Mouse (Mus musculus) mouse embryonic stem cell (cell line): ENCODE results near the gene Slc16a11.

Source experiments
- in situ Hi-C, 2 experiments: fragments of 300-500 bp; cut with MboI; formaldehyde crosslinking; loops; 1 replicate in 1 of 2; 3 replicates in 1 of 2; pipeline ENCODE4 v1.14.3; 2019 to 2020; ENCODE audit warnings: low sequenced_read_pairs in 2 of 2, low pct_unique_long_range_greater_than_20kb in 1 of 2, mixed read lengths in 1 of 2; ENCODE audit not compliant: unreplicated experiment in 1 of 2

The Slc16a11 gene

DNA sequence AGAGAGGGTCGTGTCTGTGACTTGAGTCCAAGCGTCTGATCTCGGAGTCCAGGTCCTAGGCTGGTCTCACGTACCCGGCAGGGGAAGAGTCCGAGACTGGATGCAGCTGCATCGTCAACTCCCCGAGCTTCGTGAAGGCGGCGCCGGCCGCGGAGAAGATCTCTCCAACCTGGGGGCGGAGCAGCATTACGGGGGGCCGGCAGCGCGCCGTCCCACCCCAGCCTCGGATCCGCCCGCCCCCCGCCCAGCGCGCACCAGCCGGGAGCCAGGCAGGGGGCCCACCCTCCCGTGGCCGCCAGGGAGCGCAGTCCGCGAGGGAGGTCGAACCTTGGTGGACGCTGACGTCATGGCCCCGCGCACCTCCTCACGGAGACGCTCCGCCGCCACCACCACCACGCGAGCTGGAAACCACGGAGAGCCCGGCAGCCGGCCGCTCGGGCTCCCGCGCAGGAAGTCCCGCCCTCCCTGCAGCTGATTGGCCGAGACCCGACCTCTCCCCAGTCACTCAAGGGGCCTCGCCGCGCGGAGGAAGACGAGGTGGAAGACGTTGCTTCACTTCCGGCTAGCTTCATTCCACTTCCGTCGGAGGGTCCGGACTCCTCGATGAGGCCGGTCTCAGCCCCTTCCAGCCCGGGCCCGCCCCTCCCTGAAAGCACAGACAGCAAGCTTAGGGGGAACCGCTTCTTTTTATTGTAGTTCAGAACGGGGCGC, 25.1 kb downstream of the Slc16a11 start, which contains the start of gene 0610010K14Rik:
Gene 0610010K14Rik (minus strand): TSS at position 458 of the 711 bp plus-strand sequence.
- in situ Hi-C loops = no loop called here

DNA sequence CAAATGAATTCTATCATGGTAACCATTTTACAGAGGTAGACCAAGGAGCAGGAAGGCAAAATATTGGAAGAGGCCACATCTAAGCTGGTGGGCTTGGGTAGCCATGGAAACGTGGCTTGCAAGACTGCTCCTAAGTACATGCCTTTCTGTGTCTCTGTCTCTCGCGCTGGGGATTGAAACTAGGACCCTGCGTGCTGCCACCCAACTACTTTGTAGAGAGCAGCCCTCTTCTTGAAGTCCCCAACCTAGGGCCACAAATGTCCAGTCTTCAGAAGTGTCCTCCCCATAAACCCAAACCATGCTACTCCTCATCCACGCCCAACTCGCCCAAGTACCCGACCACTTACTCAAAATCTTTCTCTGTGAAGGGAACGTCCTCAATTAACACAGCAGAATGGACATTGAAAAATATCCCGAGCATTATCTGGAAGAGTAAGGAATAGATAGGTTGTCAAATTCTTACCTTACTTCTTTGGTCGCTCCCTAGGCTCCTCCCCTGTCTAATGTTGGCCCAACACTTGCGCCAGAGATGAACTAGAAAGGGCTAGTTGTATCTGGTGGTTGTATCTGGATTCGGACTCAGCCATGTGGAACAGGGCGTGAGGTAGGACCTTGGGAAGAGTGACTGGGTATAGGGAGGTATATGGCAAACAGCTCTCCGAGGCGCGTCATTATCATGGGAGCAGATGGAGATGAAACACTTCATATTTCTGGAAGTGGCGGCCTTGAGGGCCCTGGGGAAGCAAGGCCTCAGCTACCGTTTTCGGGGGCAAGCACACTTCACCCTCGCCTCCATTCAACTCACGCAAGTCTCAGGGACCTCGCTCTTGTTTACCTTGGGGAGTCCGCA, 26.3 kb downstream of the Slc16a11 start:
- in situ Hi-C loops = no loop called here

DNA sequence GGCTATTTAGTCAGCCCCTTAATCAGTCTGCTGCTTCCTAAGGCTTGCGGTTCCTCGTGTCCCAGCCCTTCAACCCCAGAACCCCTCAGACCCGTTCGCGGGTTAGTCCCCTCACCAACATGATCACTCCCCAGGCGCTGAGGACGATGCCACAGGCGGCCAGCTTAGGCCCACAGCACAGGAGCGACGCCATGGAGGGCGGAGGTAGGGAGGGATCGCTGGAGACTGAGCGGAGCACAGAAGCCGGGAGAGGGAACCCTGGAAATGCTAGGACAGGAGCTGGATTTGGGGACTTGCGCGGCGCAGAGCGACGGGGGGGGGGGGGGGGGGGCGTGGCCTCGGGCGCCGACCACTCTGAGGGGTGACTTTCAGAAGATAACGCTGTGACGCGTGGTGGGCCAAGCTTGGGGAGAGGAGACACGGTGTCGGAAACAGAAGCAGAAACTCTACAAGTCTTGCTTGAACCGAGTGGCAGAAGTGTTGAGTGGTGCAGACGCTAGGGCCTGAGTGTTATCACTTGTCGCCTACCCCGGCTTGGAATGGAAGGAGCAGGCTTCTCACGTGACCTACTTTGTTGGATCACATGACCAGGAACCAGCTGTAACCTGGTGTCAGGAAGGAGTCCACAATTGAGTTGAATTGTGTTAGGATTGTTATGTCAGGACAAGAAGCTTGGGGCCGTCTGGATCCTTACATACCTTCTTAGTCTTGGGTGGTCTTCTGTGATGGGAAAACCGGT, 27.2 kb downstream of the Slc16a11 start, which contains the start of the genes Gm21988 and Rnasek:
Gene Gm21988 (minus strand): TSS at position 290 of the 739 bp plus-strand sequence.
Gene Rnasek (minus strand): TSS at position 302 of the 739 bp plus-strand sequence.
- in situ Hi-C loops = no loop called here

DNA sequence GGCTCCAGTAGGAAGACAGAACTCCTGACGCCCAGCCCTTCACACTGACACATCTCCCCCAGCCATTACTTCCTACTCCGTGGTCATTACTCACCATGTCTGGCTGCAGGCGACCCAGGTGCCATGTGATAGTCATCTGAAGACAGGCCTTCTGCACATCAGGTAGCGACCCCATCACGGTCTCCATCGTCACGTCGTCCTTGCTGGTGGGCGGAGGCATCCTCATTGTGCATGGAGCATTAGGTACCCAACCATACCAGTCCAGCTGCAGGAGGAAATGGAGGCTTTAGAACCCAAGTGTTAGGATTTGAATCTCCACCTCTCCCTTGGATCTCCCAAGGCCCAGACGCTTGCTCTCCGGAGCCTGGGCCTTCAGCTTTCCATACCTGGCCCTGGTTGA, 30.0 kb downstream of the Slc16a11 start:
- in situ Hi-C loops = no loop called here

DNA sequence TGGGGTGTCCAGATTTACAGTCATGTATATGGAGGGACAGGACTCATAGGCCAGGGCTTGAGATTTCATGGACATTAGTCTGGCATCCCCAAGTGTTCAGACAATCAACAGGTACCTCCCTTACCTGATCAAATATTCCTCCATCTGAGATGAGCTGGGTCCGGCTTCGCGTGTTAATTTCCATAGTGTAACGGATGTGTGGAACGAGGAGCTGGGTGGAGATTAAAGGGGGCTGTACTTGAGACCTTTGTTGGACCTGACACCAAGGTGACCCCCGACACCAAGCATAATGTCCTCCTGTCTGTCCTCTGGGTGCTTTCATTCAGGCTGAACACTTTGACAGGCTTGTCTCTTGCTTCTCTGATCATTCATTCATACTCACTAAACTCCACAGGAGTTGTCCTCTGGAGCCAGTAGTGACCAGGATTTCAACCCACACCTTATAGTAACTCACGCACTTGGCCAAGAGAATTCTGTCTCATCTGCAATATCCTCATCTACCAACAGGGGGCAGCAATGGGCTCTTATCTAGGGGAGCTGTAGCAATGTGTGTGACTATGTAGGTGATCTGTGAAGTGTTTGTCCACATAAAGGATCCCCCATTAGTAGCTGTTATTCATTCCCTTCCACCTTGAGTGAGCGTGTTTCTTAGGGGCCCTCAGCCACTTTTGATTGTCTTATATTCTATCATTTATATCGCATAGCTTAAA, 34.7 kb downstream of the Slc16a11 start:
- in situ Hi-C loops = no loop called here

DNA sequence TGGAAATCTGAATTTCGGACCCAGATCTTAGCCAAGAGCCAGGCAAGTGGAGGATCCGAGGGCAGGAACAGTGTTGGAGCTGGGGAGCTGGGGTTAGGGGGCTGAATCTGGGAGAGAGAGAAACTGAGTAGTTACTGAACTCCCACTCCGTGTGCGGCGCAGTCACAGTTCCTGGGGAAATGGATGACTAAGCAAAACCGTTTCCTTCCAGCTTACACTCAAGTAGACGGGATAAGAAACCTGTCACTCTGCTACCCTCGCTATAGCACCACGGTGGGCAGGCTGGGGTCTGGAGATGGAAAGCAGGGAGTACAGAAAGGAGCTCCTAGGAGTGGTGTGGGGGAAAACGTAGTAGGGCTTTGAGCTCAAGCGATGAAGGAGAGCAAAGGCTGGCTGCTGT, 37.6 kb downstream of the Slc16a11 start:
- in situ Hi-C loops = no loop called here

DNA sequence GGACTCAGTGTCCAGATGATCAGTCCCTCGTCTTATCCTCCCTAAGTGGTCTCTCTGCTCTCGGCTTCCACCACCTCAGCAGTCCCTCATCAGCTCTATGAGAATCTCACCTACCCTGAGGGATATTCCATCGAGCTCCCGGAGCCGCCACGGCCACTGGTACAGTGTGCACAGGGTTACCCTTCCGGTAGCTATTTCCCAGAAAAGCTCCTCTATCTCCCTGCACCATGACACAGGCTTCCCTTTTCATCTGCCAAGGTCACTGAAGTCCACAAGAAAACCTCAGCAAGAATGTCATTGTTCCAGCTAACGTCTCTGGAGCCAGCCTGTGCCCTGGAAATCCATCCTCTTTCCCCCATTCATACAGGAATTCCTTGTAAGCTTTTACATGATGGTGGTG, 39.3 kb downstream of the Slc16a11 start:
- in situ Hi-C loops = no loop called here

DNA sequence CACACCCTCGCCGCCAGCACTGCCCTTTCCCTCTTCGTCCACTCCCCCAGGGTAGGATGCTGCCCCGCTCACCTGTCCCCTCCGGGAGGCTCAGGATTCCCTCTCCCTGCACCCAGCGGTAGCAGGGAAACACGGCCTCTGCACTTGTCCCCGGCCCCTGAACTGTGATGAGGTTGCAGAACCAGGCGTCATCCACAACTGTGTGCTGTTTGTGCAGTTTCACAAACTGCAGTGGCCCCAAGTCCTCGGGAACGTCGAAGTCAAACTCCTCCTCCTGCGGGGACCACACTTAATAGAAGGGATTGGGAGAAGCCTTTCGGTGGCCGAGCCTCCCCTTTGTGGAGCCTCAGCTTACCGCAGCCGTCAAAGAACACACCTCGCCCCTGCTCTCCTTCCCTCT, 41.8 kb downstream of the Slc16a11 start:
- in situ Hi-C loops = no loop called here

DNA sequence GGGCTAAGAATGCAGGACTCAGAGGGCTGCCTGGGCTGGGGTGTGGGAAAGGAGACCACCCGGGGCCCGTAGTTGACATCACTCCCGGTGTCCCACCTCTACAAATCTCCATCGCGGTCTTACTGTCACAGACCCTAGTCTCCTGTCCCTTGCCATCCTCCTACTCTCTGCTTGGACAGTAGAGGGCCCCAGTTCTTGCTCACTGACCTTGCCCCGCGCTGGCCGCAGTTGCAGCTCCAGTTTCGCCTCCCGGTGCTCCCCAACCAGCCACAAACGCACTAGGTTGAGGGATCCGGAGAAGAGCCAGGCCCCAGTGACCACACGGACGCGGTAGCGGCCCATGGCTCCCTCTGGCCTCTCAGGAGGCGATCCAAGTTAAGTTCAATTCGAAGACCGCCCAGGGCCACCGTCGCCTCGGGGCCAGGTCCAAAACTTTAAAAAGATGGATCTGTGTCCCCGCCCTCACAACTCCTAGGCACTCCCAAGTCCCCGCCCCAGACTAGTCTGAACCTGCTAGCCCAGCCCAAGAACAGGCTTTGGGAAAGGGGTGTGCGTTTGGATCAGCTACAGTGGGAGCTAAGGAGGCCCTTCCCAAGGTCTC, 42.5 kb downstream of the Slc16a11 start, which contains the start of gene Alox12:
Gene Alox12 (minus strand): TSS at position 423 of the 601 bp plus-strand sequence.
- in situ Hi-C loops = no loop called here

DNA sequence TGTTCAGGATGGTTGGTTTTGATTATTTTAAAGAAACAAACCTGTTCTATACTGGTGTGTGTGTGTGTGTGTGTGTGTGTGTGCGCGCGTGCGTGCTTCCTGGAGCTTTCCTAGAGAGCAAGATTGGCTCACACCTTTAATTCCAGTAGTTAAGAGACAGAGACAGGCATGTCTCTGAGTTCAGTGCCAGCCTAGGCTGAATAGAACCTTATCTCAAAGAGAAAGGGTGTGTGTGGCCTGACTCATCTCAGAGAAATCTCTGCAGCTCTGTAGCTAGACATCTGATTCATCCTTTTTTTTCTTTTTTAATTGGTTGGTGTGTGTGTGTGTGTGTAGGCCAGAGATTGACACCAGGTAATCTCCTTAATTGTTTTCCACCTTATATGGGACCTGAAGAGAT, 46.5 kb downstream of the Slc16a11 start:
- in situ Hi-C loops = no loop called here

DNA sequence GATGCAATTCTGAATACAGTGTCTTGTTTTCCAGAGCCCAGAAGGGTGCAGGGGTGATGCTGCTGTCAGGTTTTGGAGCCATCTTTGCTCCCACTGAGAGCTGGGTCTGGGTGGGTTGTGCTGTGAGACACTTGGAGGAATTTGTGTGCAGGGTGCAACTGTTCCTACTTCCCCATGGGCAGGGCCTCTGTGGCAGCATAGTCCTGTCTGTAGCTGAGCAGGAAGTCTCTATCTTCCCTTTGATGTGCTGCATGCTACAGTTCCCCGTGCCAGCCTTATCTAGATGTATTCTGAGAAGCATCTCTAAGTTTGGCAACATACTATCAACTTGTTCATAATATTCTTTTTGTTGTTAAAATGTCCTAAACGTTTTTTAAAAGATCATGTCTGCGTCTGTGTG, 52.7 kb downstream of the Slc16a11 start:
- in situ Hi-C loops = no loop called here

DNA sequence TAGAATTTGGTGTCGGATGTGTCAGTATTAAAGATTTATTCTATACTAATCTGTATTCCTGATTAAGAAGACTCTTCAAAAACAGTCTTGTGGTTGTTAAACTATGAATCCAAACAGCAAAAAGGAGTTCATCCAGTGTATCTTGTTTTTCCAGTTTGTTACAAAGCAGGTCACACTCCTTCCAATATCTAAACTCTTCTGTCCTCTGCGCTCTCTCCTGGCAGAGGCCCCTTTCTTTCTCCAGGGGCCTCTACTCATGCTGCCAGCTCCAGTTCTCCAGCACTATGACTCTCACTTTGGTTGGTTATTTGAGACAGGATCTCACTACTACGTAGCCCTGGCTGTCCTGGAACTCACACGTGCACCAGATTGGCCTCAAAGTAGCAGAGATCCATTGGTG, 53.3 kb downstream of the Slc16a11 start:
- in situ Hi-C loops = no loop called here
